Mouse (Mus musculus) B cell, adult 2 months (primary cell): ENCODE measurements at regions not wholly inside any gene's neighbourhood (a gene's known extent, or its start where the extent isn't known, plus 50 kb on each side); places are given as distances from the start of the nearest gene placed in this dataset.
"Not testable (repeated sequence)": the region's sequence is repeated elsewhere in the genome, so short reads cannot be mapped to it uniquely, and the experiment has no call there.

Experiments
- DNase-seq, 2 experiments: peaks; one replicate each; pipeline ENCODE4 v3.0.0; 2022

DNA sequence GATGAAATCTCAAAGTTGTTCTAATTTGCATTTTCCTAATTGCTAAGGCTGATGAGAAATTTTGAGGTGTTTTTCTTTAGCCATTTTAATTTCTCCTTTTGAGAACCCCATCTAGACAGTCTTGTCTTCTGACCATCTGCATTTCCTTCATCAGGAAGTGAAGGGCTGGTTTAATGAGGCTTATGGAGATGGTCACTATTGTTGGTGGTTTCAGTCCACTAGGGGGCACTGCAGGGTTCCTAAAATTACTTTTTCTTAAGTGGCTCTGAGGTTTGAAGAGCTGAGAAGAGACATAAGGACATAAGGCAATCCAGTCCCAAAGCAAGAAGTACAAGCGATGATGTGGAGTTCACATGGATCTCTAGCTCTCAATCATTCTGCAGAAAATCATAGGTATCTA, 571.2 kb downstream of the Dad1 start:
- not testable (repeated sequence) for DNase-seq

DNA sequence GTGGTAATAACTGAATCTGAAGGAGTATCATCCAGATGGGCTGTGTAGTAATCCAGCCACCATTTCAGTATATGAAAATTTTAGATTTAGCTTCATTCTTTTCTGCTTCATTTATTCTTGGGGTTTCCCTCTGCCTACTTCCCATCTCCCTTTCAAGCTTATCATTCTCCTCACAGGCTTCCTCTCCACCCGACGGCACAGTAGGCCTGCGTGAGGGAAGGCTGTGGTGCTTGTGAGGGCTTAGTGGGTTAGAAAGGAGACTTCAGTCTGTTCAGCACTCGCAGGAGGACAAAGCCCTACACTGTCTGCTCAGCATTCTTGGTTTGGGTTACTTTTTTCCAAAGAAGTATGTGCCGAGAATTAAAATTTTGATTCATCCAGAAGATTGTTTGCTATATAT, 572.6 kb downstream of the Dad1 start:
- DNase-seq, result not testable (repeated sequence)

DNA sequence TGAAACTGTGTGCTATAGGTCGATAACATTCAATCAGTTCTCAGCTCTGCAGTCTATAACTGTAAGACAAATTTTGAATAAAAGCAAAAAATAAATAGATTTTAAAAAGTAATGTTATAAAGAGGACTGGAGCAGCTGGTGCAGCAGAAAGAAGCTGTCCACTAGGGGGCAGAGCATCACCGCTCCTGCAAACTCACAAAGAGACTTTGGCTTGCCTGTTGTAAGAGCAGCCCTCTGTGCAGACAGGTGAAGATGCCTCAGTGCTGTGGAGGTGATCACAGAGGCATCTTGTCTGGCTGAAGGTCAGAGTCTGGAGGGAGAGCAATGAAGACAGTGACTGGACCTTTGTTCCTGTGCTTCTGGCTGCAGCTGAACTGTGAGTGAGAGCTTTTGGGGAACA, 588.2 kb downstream of the Dad1 start:
- not testable (repeated sequence) for DNase-seq

- not testable (repeated sequence) for DNase-seq
These were observed 591.1 kb downstream of the Dad1 start for GRCm38 (mm10) chr14:53662700-53663355.

GRCm38 (mm10) chr14:53654669-53655068, 599.2 kb downstream of the Dad1 start:
- DNase-seq, result not testable (repeated sequence)

GRCm38 (mm10) chr14:53651061-53651460, 602.8 kb downstream of the Dad1 start:
- not testable (repeated sequence) for DNase-seq

- not testable (repeated sequence) for DNase-seq
These were observed 604.7 kb downstream of the Dad1 start for GRCm38 (mm10) chr14:53649189-53649588.

DNA sequence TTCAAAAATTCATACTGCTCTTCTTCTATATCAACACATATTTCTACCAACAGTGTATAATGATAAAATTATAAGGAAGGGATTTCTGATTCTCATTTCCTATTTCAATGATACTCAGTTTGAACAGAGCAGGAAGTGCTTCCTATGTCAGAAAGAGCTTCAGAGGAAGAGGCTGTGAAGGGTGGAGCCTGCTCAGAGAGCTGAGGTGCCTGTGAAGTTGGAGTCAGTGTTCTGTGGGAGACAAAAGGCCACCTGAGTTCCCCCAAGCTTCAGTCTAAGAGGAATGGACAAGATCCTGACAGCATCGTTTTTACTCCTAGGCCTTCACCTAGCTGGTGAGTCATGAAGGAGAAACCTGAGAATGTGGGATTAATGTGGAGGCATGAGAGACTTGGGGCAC, 613.5 kb downstream of the Dad1 start:
- DNase-seq, result not testable (repeated sequence)

DNA sequence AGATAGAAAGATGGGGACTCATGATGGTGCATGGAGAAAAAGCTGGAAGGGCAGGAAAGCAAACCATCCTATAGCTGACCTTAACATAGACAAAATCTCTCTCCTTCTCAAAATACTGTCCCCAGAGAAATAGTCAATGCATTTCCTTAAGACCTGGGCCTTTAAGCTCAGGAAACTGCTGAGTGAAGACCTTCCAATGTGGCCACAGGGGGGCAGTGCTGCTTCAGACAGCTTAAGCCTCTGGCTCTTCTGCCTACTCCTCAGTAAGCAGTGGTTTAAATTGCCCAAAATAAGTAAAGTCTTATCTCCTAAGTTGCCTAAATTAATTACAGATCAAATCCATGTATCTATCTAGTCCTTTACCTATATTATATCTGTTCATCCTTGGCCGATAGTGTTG, 616.2 kb downstream of the Dad1 start:
- peak in 1 of 2 experiments; percentile 9 for DNase-seq

- DNase-seq, result not testable (repeated sequence)
These were observed 618.7 kb downstream of the Dad1 start for GRCm38 (mm10) chr14:53635206-53635605.

DNA sequence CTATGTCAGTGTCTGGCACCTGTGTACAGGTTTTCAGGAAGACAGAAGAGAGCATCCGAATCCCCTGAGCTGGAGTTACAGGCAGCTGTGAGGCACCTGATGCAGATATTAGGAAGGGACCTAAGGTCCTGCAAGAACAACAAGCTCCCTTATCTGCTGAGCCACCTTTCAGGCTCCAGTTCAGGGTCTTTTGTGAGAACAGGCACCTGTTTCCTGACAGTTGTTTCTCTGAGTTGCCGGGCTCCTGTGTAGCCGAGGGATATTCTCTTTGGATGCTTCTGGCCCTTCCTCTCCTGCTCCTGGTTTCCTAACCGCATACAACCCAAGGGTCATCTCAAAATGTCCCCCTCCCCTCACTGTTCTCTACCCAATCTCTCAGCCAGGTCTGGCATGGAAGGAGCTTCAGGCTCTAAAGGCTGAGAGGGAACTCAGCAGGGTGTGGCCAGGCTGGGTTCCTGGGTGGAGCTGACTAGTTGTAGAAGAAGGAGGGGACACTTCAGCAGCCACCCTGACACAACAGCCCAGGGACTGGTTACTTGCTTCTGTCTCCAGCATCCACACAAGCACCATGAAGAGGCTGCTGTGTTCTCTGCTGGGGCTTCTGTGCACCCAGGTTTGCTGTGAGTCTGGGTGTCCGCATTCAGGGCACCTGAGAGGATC, 619.5 kb downstream of the Dad1 start:
- DNase-seq, result not testable (repeated sequence)

DNA sequence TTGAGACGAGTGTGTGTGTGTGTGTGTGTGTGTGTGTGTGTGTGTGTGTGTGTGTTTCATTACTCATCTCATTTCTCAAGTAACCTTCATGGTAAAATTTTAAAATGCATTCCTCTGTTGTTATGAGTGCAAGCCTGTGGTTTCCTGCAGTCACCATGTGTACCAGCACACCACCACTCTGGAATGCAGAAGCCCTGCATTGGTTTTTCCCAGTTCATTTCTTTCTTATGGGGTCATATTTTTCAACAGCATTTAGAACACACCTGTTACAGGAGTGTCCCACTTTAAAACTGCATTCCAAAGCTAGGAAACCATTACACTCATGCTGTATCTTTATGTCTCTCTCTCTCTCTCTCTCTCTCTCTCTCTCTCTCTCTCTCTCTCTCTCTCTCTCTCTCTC, 620.2 kb downstream of the Dad1 start:
- not testable (repeated sequence) for DNase-seq

- DNase-seq, result not testable (repeated sequence)
These were observed 632.5 kb downstream of the Dad1 start for GRCm38 (mm10) chr14:53621376-53621775.

- not testable (repeated sequence) for DNase-seq
These were observed 637.8 kb downstream of the Dad1 start for GRCm38 (mm10) chr14:53616061-53616460.

- no peak for DNase-seq
These were observed 639.6 kb downstream of the Dad1 start for GRCm38 (mm10) chr14:53614341-53614740.

DNA sequence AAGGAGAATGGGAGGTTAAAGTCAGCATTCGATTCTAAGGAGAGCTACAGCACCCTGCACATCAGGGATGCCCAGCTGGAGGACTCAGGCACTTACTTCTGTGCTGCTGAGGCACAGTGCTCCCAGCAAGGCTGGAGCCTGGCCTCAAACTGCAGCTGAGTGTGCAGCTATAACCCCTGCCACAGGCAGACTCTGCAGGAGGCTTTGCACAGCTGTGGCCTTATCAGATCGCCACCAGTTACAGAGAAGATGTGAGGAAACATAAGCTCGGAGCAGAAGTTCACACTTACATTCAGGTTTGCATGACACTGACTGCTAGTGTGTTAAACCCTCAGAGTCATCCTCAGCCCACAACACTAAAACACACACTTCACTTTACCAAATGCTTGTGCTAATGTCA, 654.6 kb downstream of the Dad1 start:
- not testable (repeated sequence) for DNase-seq

- not testable (repeated sequence) for DNase-seq
These were observed 656.6 kb downstream of the Dad1 start for GRCm38 (mm10) chr14:53597287-53597686.

GRCm38 (mm10) chr14:53590601-53591000, 663.3 kb downstream of the Dad1 start:
- not testable (repeated sequence) for DNase-seq

DNA sequence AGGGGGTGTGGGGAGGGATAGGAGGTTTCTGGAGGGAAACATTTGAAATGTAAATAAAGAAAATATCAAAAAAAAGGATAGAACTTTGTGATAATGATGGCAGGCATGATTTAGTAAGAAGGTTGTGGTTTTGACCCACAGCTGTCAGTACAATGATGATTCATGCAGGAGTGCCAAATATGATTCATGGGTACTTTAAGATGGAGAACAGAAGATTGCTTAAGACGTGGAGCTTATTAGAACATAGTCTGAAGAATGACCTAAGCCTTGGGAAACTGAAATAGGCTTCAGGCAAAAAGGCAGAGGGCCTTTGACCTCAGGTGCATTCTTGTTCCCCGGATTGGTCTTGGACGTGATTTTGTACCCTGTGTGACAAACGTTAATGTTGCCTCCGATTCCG, 671.4 kb downstream of the Dad1 start:
- not testable (repeated sequence) for DNase-seq

GRCm38 (mm10) chr14:53581734-53582133, 672.2 kb downstream of the Dad1 start:
- not testable (repeated sequence) for DNase-seq

GRCm38 (mm10) chr14:53576927-53577326, 677.0 kb downstream of the Dad1 start:
- not testable (repeated sequence) for DNase-seq

GRCm38 (mm10) chr14:53572701-53573100, 681.2 kb downstream of the Dad1 start:
- not testable (repeated sequence) for DNase-seq

DNA sequence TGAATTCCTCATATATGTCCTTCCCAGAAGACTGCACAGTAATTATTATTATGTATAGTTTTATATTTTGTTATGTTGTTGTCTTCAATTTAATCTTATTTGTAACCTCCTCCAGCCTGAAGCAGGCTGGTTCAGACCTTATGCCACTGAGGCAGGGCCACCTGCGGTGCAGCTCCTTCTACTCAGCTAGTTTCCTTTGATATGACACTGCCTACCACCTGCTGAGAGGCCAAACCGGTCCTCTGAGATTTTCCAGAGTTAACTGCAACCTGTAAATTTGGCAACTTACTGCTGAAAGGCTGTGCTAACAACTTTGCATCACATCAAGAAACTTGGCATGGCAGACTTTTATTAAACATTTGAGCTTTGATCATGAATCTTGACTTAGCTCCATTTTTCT, 691.3 kb downstream of the Dad1 start:
- no peak for DNase-seq

GRCm38 (mm10) chr14:53560146-53560545, 693.8 kb downstream of the Dad1 start:
- not testable (repeated sequence) for DNase-seq
